Mouse (Mus musculus) kidney, embryonic 15.5 days (tissue): ENCODE measurements at regions not wholly inside any gene's neighbourhood (a gene's known extent, or its start where the extent isn't known, plus 50 kb on each side); places are given as distances from the start of the nearest gene placed in this dataset.

ENCODE experiments used
- ATAC-seq: fragments of 200-750 bp; cut with Nextera tagmentation; replicated peaks from 2 replicates; pipeline ENCODE4 v1.8.0; 2017; ENCODE audit warnings: moderate TSS enrichment; ENCODE audit not compliant: low FRiP score
- H3K27ac ChIP-seq: fragments of 300-500 bp; sonication (generic); 2 replicates; pipeline ENCODE4 v1.5.1; 2015; ENCODE audit warnings: mild to moderate bottlenecking, inconsistent platforms
- H3K27me3 ChIP-seq: fragments of 300-500 bp; sonication (generic); 2 replicates; pipeline ENCODE4 v1.6.1; 2015; ENCODE audit warnings: inconsistent platforms
- H3K36me3 ChIP-seq: fragments of 300-500 bp; sonication (generic); 2 replicates; pipeline ENCODE4 v1.6.1; 2015; ENCODE audit warnings: inconsistent platforms
- H3K4me1 ChIP-seq: fragments of 300-500 bp; sonication (generic); 2 replicates; pipeline ENCODE4 v1.6.1; 2015; ENCODE audit warnings: inconsistent platforms
- H3K4me2 ChIP-seq: fragments of 300-500 bp; sonication (generic); 2 replicates; pipeline ENCODE4 v1.6.1; 2015; ENCODE audit warnings: moderate library complexity, mild to moderate bottlenecking, inconsistent platforms
- H3K4me3 ChIP-seq: fragments of 300-500 bp; sonication (generic); replicated peaks from 2 replicates; pipeline ENCODE4 v1.5.1; 2015; ENCODE audit warnings: mild to moderate bottlenecking, inconsistent platforms
- H3K9ac ChIP-seq: fragments of 300-500 bp; sonication (generic); 2 replicates; pipeline ENCODE4 v1.6.1; 2015; ENCODE audit warnings: mild to moderate bottlenecking, inconsistent platforms
- H3K9me3 ChIP-seq: fragments of 300-500 bp; sonication (generic); replicated peaks from 2 replicates; pipeline ENCODE4 v1.6.1; 2016; ENCODE audit warnings: inconsistent platforms
- WGBS: fragments of 180-500 bp; shearing (Covaris S2); methylation state at CpG from one replicate; pipeline ENCODE4 v1.1.7; 2015; ENCODE audit warnings: mixed read lengths; 5-methylcytosine and 5-hydroxymethylcytosine counted together

- no peaks in the 10 kb centered on the region for H3K9me3 ChIP-seq
- WGBS, result 78% methylated on average over 1 of the region's 1 CpGs
These were observed 183.5 kb downstream of the Cxcl12 start for GRCm38 (mm10) chr6:117351846-117352245.

DNA sequence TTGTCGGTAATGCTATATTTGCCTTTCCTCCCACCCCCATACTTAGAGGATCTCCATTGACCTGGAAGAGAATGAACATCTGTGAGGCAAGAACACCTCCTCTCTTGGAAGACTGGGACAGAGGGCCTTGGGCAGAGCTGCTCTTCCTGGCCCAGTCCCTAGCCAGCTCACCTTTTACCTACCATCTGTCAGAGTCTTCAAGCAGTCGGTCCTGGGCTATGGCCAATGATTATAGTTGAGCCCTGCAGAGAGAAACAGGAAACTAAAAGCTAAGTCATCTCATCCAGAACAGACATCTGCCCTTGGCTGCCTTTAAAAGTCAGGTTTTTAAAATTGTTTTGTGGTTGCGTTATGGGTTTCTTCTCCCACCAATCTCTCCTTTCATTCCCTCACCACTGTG, 184.8 kb downstream of the Cxcl12 start:
- H3K27ac ChIP-seq, result no peak overlapping the region
- no peaks in the 10 kb centered on the region for H3K27me3 ChIP-seq
- H3K4me3 ChIP-seq, result no peak overlapping the region
- no peaks in the 10 kb centered on the region for H3K4me1 ChIP-seq
- ATAC-seq, result no peak
- H3K9me3 ChIP-seq, result no peaks in the 10 kb centered on the region
- 89% methylated on average over 3 of the region's 3 CpGs for WGBS
- H3K9ac ChIP-seq, result no peak overlapping the region
- H3K36me3 ChIP-seq, result no peaks in the 10 kb centered on the region
- no peak overlapping the region for H3K4me2 ChIP-seq

More at GRCm38 (mm10) chr6:117351846-117352245, 183.5 kb downstream of the Cxcl12 start:
- H3K4me1 ChIP-seq, result no peaks in the 10 kb centered on the region
- H3K9ac ChIP-seq, result no peak overlapping the region
- ATAC-seq, result no peak
- H3K4me2 ChIP-seq, result no peak overlapping the region
- H3K27ac ChIP-seq, result no peak overlapping the region
- no peak overlapping the region for H3K4me3 ChIP-seq
- no peaks in the 10 kb centered on the region for H3K36me3 ChIP-seq
- H3K27me3 ChIP-seq, result no peaks in the 10 kb centered on the region

DNA sequence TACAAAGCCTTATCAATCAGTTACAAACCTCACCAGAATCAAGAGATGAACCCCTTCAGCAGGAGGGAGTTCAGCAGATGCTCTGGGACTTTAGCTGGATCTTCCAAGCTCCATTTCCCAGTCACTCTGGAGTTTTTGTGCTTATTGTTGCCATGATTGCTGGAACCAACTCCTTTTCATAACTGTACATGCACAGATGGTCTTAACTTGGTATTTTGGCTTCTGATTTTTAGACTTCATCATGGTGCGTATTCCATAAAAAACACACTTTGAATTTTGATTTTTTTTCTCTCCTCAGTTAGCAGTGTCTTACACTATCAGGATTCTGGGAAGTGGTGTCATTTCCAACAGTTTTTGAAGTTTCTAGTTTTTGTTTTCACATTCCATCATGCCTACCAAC, 187.8 kb downstream of the Cxcl12 start:
- Histone ChIP-seq H3K4me3 (no peak overlapping the region), H3K36me3 (no peaks in the 10 kb centered on the region)

DNA sequence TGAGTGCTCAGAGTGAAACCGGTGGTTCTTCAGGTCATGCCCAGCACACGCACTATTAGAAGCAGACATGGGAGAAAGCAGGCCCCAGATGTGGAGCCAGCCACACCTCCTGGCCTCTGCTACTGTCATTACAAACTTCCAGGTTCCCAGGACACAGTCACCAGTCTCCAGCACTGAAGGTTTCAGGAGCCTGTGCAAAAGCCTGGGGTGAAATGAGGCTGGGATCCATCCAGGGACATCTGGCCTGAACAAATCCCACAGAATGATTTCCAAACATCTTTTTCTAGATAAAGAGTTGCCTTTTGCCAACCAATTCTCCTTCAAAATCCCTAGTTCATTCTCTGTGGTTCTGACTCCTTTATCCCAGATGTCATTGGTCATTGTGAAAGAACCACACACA, 191.1 kb downstream of the Cxcl12 start:
- H3K4me3 ChIP-seq, result no peak overlapping the region
- no peak for ATAC-seq
- 89% methylated on average over 2 of the region's 2 CpGs for WGBS
- H3K9me3 ChIP-seq, result no peaks in the 10 kb centered on the region
- no peaks in the 10 kb centered on the region for H3K27me3 ChIP-seq
- no peaks in the 10 kb centered on the region for H3K36me3 ChIP-seq
- H3K4me1 ChIP-seq, result no peaks in the 10 kb centered on the region
- H3K9ac ChIP-seq, result no peak overlapping the region
- no peak overlapping the region for H3K27ac ChIP-seq
- H3K4me2 ChIP-seq, result no peak overlapping the region

More for the DNA sequence above, 187.8 kb downstream of the Cxcl12 start:
- Histone ChIP-seq H3K9me3 (no peaks in the 10 kb centered on the region), H3K4me1 (no peaks in the 10 kb centered on the region), H3K27ac (no peak overlapping the region), H3K27me3 (no peaks in the 10 kb centered on the region), H3K9ac (no peak overlapping the region), H3K4me2 (no peak overlapping the region)
- WGBS, result 98% methylated on average over 1 of the region's 1 CpGs
- ATAC-seq, result no peak

- Histone ChIP-seq H3K4me3 (no peak overlapping the region), H3K36me3 (no peaks in the 10 kb centered on the region), H3K4me2 (no peak overlapping the region), H3K9ac (no peak overlapping the region), H3K27ac (no peak overlapping the region), H3K4me1 (0 out of 2 replicates have a peak, but pooled peaks cover 4% of the 10 kb centered on the region), H3K9me3 (no peaks in the 10 kb centered on the region), H3K27me3 (no peaks in the 10 kb centered on the region)
- 81% methylated on average over 6 of the region's 6 CpGs for WGBS
- ATAC-seq, result no peak
These were observed 198.2 kb downstream of the Cxcl12 start for GRCm38 (mm10) chr6:117366563-117366962.

DNA sequence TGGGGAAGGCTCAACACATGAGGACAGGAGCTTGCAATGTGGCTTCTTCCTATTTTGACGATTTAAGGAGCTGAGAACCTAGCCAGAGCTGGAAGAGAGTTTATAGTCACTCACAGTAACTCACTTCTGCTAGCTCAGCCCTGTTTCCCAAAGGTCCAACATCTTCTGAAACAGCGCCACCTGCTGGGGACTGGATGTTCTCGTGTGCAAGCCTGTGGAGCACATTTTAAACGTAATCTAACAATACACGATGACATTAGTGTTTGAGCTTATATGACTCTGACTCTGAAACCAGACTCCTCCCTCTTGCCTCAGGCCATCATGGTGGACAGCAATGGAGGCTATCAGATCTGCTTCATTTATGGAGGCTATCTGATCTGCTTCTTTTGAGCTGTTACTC, 207.7 kb downstream of the Cxcl12 start:
- H3K4me3 ChIP-seq, result no peak overlapping the region
- ATAC-seq, result no peak
- 93% methylated on average over 5 of the region's 5 CpGs for WGBS
- H3K4me1 ChIP-seq, result 0 out of 2 replicates have a peak, but pooled peaks cover 3% of the 10 kb centered on the region
- H3K36me3 ChIP-seq, result no peaks in the 10 kb centered on the region
- H3K27me3 ChIP-seq, result no peaks in the 10 kb centered on the region
- H3K4me2 ChIP-seq, result no peak overlapping the region
- no peak overlapping the region for H3K9ac ChIP-seq
- H3K9me3 ChIP-seq, result 0 out of 2 replicates have a peak, but pooled peaks cover 5% of the 10 kb centered on the region
- H3K27ac ChIP-seq, result no peak overlapping the region

DNA sequence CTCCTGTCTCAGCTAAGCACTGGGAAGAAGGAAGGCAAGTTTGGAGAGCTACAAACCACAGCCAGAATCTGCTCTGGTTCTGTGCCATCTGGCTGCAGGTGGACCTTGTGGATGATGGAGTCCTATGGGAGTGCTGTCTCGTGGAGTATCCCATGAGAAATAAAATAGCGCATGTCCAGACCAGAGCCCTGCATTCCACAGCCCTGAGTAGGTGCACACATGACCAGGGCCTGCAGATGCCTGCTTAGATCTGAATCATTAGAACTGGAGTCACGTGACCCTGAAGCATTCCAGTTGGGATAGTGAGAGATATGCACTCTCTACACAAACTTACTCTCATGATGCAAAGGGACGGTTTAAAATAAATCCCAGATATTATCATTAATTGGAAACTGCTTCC, 211.6 kb downstream of the Cxcl12 start:
- no peak overlapping the region for H3K27ac ChIP-seq
- H3K9ac ChIP-seq, result no peak overlapping the region
- 0 out of 2 replicates have a peak, but pooled peaks cover 3% of the 10 kb centered on the region for H3K4me1 ChIP-seq
- H3K36me3 ChIP-seq, result no peaks in the 10 kb centered on the region
- H3K9me3 ChIP-seq, result 0 out of 2 replicates have a peak, but pooled peaks cover 5% of the 10 kb centered on the region
- WGBS, result 78% methylated on average over 4 of the region's 4 CpGs
- no peak overlapping the region for H3K4me2 ChIP-seq
- ATAC-seq, result no peak
- H3K27me3 ChIP-seq, result no peaks in the 10 kb centered on the region; the same call in 1 of the 2 replicates
- no peak overlapping the region for H3K4me3 ChIP-seq

DNA sequence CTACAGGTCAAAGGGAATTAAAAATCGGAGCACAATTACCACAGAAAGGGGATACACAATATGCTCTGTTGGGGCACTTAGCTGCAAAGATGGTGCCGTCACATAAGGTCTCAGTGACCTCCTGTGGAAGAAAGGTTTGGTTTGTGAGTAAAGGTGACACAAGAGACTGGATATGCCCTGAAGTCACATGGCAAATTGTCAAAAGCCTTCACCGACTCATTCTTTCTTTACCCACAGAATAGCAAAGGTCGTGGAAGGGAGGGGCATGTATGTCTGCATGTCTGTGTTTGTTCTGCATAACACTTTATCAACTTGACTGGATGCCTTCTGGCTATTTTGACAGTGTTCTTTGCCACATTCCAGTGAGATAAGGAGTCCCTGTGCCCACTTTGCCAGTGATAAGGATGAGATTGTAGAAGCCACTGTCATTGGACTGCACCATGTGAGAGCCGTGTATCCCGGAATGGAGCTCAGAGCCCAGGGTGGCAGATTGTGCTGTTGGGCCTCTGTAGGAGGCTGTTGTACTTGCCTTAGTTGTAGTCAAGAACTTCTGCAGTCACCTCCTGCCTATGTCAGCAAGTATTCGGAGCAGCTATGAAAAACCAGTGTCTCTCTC, 222.0 kb downstream of the Cxcl12 start:
- no peak for ATAC-seq
- peaks cover 6% of the 10 kb centered on the region; the same call in 1 of the 2 replicates for H3K4me1 ChIP-seq

DNA sequence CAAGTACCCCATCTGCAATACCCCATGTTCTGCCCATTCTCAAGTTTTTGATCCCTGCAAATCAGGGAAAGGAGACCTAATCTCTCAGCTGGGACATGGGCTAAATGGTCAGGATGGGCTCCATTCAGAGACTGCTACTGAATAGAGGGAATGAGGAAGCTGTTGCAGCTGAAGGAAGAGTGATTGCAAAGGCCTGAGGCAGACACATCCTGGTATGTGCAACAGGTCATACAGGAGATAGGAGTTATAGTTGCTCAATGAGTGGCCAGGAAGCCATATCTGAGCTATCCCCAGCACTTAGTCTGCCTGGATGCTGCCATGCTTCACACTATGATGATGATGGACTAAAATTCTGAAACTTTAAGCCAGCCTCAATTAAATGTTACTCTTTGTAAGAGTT, 225.1 kb downstream of the Cxcl12 start:
- H3K4me2 ChIP-seq, result no peak overlapping the region
- no peaks in the 10 kb centered on the region for H3K27me3 ChIP-seq
- no peak overlapping the region for H3K9ac ChIP-seq
- no peak overlapping the region for H3K27ac ChIP-seq
- H3K36me3 ChIP-seq, result no peaks in the 10 kb centered on the region
- H3K4me1 ChIP-seq, result peaks cover 6% of the 10 kb centered on the region; the same call in 1 of the 2 replicates
- ATAC-seq, result no peak
- H3K9me3 ChIP-seq, result no peaks in the 10 kb centered on the region
- no peak overlapping the region for H3K4me3 ChIP-seq

More for the DNA sequence above, 222.0 kb downstream of the Cxcl12 start:
- H3K9me3 ChIP-seq, result no peaks in the 10 kb centered on the region
- no peak overlapping the region for H3K9ac ChIP-seq
- 84% methylated on average over 7 of the region's 7 CpGs for WGBS
- no peak overlapping the region for H3K27ac ChIP-seq
- no peak overlapping the region for H3K4me2 ChIP-seq
- H3K36me3 ChIP-seq, result no peaks in the 10 kb centered on the region
- no peaks in the 10 kb centered on the region for H3K27me3 ChIP-seq
- H3K4me3 ChIP-seq, result no peak overlapping the region

DNA sequence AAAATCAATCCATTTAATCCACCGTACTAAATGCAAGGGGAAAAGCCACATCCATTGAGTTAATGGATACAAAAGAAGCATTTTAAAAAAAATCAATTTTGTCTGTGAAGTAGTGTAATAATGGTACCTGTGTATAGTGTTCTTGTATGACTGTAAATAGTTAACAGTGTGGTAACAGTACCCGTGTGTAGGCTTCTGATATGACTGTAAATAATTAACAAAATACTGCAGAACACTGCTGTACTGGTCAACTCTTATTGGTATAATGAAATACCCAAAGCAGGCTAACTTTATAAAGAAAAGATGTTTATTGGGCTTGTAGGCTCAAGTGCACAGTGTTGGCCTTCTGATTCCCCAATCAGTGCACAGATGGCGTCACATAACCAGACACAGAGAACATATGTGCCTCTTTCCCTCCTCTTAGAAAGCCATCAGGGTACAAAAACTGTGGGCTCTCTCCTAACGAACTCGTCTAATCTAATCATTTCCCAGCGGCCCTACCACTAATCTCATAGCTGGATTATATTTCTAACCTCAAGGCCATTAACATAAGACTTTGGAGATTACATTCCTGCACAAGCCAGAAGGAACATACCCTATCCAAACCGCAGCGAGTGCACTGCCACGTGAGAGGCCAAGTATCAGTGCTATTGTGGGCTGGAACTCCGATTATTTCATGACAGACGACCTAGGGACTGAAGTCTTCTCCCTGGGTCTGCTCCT, 237.4 kb downstream of the Cxcl12 start:
- no peaks in the 10 kb centered on the region for H3K36me3 ChIP-seq
- no peak for ATAC-seq
- 66% methylated on average over 11 of the region's 11 CpGs for WGBS
- H3K27me3 ChIP-seq, result peaks cover 12% of the 10 kb centered on the region; the same call in 1 of the 2 replicates
- H3K27ac ChIP-seq, result no peak overlapping the region
- peaks cover 39% of the 10 kb centered on the region for H3K4me1 ChIP-seq
- H3K9me3 ChIP-seq, result no peaks in the 10 kb centered on the region
- H3K9ac ChIP-seq, result no peak overlapping the region
- H3K4me2 ChIP-seq, result no peak overlapping the region
- no peak overlapping the region for H3K4me3 ChIP-seq

GRCm38 (mm10) chr6:117406312-117406595, 237.9 kb downstream of the Cxcl12 start:
- Histone ChIP-seq H3K9me3 (no peaks in the 10 kb centered on the region), H3K27me3 (peaks cover 12% of the 10 kb centered on the region; the same call in 1 of the 2 replicates), H3K27ac (peak overlapping the region; percentile 79; the same call in 1 of the 2 replicates), H3K4me3 (no peak overlapping the region), H3K36me3 (no peaks in the 10 kb centered on the region), H3K4me2 (no peak overlapping the region), H3K4me1 (peaks cover 39% of the 10 kb centered on the region), H3K9ac (no peak overlapping the region)
- WGBS, result 67% methylated on average over 4 of the region's 4 CpGs
- peak; percentile 52; the same call in 1 of the 2 replicates for ATAC-seq

DNA sequence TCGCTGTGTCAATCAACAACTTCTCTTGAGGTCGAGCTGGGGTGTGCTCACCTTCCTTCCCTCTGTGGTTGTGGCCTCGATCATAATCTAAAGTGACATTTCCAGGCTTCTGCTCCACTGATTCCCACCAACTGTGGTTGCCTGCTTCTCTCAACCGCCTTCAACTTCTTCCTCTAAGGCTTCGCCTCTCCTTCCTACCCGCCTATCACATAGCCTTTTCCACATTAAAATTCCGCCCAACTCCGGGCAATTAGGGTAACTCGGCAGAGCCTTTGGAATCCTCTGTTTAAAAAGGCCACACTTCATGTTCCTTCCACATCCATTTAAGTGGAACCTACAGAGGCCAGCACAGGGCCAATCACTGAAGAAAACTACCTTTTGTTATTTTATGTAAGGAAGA, 238.4 kb downstream of the Cxcl12 start:
- Histone ChIP-seq H3K27ac (peak overlapping the region; percentile 79), H3K36me3 (no peaks in the 10 kb centered on the region), H3K9me3 (no peaks in the 10 kb centered on the region), H3K27me3 (peaks cover 12% of the 10 kb centered on the region; the same call in 1 of the 2 replicates), H3K4me3 (no peak overlapping the region), H3K9ac (no peak overlapping the region), H3K4me1 (peaks cover 39% of the 10 kb centered on the region), H3K4me2 (peak overlapping the region; percentile 41)
- 20% methylated on average over 9 of the region's 9 CpGs for WGBS
- peak; percentile 33; the same call in 1 of the 2 replicates for ATAC-seq
